Mouse (Mus musculus) cerebellum, adult 2 months (tissue): Measurements from ENCODE around the gene Lrrc15.

ENCODE experiments used
- CTCF ChIP-seq: fragments of 200-500 bp; IDR thresholded peaks from 2 replicates; pipeline ENCODE4 v1.5.1; 2011; ENCODE audit warnings: low read depth, mild to moderate bottlenecking, control low read depth, low read length, moderate library complexity, borderline replicate concordance; ENCODE audit not compliant: insufficient read depth
- POLR2A ChIP-seq: fragments of 200-500 bp; IDR thresholded peaks from 2 replicates; pipeline ENCODE4 v1.6.1; 2011; ENCODE audit warnings: low read length, control low read depth, borderline replicate concordance; ENCODE audit not compliant: insufficient read depth

DNA sequence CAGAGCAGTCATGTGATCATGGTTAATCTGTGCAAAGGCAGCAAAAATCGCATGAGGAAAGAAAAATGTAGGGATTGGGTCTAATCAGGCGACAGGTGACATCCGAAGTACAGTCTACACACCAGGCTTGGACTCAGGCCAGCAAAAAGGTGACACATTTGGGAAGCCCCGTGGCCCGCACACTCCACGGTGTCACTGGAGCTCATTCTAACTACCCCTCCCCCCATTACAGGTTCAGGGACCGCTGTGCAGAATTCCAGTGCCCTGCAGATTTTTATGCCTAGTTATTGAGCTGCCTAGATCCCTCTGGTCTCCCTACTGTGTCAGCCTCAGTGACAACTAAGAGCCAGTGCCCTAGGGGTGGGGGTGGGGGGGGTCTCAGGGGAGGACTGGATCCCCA is 14.4 kb upstream of the Lrrc15 start:
- TF ChIP-seq CTCF: no peak
- no peak for TF ChIP-seq POLR2A
